Mouse (Mus musculus) heart, embryonic 13.5 days (tissue): ENCODE measurements around the gene Ppm1h. TPM values are rescaled to one million over a fixed set of nuclear protein-coding genes. Genes with fewer than 3 reads are reported as not detected.

Experiments used
- microRNA counts: library from miRNA; unstranded; fragments of <30 nt; microRNA quantifications from one replicate; lab custom pipeline; 2016
- microRNA-seq: library from miRNA; unstranded; fragments of <30 nt; microRNA quantifications from one replicate; pipeline ENCODE4, GENCODE M21; 2016
- polyA plus RNA-seq: library from polyadenylated mRNA; unstranded; fragments of >200 nt; fragmentation: Nextera tagmentation; extraction: Ambion mirVana; gene quantifications from 2 replicates; pipeline ENCODE4 v1.2.1, GENCODE M21; 2015

Ppm1h gene
- polyA plus RNA-seq, 1 experiment from 2014 or later, result 3.9 TPM

MicroRNAs encoded within 50 kb of the gene (microRNA counts, 519-probe panel; counts per million panel counts)
- microRNA mmu-let-7i (lab: Ali Mortazavi, UCI), result 7,124 counts per million, percentile 98 among the panel's probes with 10 or more counts

Small RNA genes lying within 50 kb of the gene (microRNA-seq; reads per million reads assigned to microRNA genes)
- gene Mir6412 (not detected), gene Mir8104 (not detected), gene Mirlet7i (45,063 reads per million, percentile 99 among the genes with 10 or more reads in this experiment)

Other genes starting within 250 kb of the Ppm1h start
- 0.12 and 0.38 TPM in 2 replicates for gene Avpr1a, start 230.3 kb upstream of the Ppm1h start, polyA plus RNA-seq